ENCODE assay signal across 18 mouse cellular contexts in the genomic region with DNA sequence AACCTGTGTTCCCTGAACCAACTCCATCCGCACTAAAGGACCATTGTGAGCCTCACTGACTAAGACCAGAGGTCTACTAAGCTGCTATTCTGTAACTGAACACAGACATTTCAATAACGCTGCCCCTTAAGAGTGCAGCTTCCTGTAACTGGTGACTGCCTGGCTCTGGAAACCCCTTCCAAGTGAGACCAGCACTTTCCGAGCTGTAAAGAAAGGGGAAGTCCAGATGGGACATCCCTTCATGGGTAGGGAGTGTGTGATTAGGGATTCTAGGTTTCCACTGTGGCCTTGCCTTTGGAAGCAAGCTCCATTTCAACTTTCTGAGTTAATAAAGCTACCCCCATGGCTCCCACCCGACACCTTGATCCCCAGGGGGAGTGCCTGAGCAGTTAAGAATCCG.
"Had no signal": no experiment of that assay in that cellular context is flagged by ENCODE, and none has a peak within 500 bp of the region (broad histone marks: within the 10 kb centered on the region; RNA-seq: fewer than 3 reads in every experiment).

No protein-coding gene starts in this region.

- H3K4me2 ChIP-seq: liver, embryonic 13.5 days; liver, embryonic 15.5 days; lung, embryonic 15.5 days; midbrain, embryonic 13.5 days; neural tube, embryonic 13.5 days; neural tube, embryonic 15.5 days had no signal

- H3K27me3 ChIP-seq: liver, embryonic 13.5 days; liver, embryonic 15.5 days; lung, embryonic 15.5 days; neural tube, embryonic 15.5 days had no signal

- H3K9ac ChIP-seq: liver, embryonic 13.5 days; liver, embryonic 15.5 days; liver, postnatal 0 days; lung, embryonic 15.5 days; midbrain, embryonic 13.5 days; neural tube, embryonic 13.5 days; neural tube, embryonic 15.5 days had no signal

- H3K27ac ChIP-seq: liver, embryonic 13.5 days; liver, embryonic 15.5 days; lung, embryonic 15.5 days; macrophage; midbrain, embryonic 10.5 days; midbrain, embryonic 13.5 days; neural tube, embryonic 13.5 days; neural tube, embryonic 15.5 days had no signal

- H3K4me1 ChIP-seq: liver, embryonic 13.5 days; liver, embryonic 15.5 days; lung, embryonic 15.5 days; midbrain, embryonic 13.5 days; neural tube, embryonic 13.5 days; neural tube, embryonic 15.5 days had no signal

- H3K36me3 ChIP-seq: liver, embryonic 13.5 days; liver, embryonic 15.5 days; lung, embryonic 15.5 days; midbrain, embryonic 10.5 days; midbrain, embryonic 13.5 days; neural tube, embryonic 13.5 days; neural tube, embryonic 15.5 days had no signal

- DNase-seq: liver, embryonic 13.5 days; liver, postnatal 0 days; lung, adult 2 months; lung, postnatal 14 days; right cerebral cortex, postnatal 14 days; thymus, adult 2 months; thymus, postnatal 25 days; thymus, postnatal 4 days had no signal

- H3K9me3 ChIP-seq: liver, embryonic 13.5 days; liver, embryonic 15.5 days; lung, embryonic 15.5 days; midbrain, embryonic 10.5 days; midbrain, embryonic 13.5 days; neural tube, embryonic 13.5 days; neural tube, embryonic 15.5 days had no signal

- H3K4me3 ChIP-seq: liver, embryonic 13.5 days; liver, embryonic 15.5 days; lung, embryonic 15.5 days; midbrain, embryonic 10.5 days; midbrain, embryonic 13.5 days; myocyte; neural tube, embryonic 13.5 days; neural tube, embryonic 15.5 days had no signal

- ATAC-seq: liver, postnatal 0 days; lung, postnatal 0 days; midbrain, embryonic 13.5 days; midbrain, embryonic 16.5 days had no signal
